Mouse (Mus musculus) gastrocnemius, adult 8-10 months (tissue): ENCODE measurements at regions not wholly inside any gene's neighbourhood (a gene's known extent, or its start where the extent isn't known, plus 50 kb on each side); places are given as distances from the start of the nearest gene placed in this dataset.

Experiments
- DNase-seq, 2 experiments: peaks; one replicate each; pipeline ENCODE4 v3.0.0; 2022; ENCODE audit warnings: low spot score in 2 of 2

DNA sequence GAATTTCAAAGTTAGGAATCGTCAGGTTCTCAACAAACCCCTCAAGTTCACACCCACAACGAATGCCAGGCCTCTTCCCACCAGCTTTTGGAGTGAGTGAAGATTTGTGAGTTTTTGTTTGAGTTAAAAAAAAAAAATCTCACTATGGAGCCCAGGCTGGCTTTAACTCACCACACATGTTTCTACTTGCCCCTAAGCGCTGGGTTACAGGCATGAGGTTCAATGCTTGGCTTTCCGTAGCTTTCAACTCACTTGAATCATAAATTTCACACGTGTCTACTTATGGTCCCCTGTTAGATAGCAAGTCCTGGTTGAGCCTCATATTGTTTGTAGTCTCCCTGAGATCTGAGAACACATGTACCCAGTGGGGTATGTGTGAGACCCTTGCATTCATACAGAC, 122.8 kb upstream of the Efna5 start:
- no peak for DNase-seq

DNA sequence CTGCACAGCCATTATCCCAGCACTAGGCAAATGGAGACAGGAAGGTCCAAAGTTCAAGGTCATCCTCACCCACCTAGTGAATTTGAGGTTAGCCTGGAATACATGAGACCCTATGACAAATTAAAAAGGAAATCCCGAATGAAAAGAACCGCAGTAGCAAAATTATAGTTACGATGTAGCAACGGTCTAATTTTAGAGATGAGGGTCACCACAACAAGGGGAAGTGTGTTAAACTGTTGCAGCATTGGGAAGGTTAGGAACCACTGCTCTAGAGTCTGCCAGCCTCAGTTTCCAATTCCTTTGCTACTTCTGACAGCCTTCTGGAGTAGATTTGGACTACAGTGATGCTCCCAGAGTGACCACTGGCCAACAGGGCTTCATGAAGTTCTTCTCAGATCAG, 121.6 kb upstream of the Efna5 start:
- DNase-seq = no peak

DNA sequence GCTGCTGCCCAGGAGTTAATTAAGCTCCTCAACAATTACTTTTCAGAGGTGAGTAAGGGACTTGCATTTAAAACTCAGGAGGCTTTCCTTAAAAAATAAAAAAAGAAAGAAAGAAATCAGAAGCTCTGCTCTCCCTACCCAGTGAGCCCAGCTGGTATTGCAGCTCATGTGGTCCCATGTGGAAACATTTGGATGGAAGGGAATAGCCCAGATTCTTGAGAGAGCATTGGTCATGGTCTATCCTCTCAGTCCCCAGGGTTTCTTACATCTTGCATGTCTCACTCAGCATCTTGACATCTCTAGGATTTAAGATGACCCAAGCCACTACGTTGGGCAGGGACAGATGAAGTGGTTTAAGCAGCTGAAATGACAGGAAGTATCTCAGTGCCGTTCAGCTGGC, 120.8 kb upstream of the Efna5 start:
- no peak for DNase-seq

DNA sequence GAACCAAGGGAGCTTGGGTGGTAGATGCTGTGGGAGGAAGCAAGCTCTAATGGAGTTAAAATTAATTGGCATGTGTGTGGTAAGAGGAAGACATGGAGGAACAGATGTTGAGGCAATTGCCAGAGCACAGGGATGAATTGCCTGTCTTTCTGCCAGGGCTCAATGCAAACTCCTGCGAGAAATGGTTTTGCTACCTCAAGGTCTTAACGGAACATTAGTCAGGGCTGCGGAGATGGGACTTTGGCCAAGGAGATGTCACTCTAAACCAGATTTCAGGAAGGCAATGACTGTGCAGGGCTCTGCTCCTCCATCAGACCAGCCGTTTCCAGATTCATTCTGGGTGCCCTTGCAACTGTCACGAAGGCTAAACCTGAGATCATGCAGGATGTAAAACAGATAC, 116.6 kb upstream of the Efna5 start:
- DNase-seq = no peak

DNA sequence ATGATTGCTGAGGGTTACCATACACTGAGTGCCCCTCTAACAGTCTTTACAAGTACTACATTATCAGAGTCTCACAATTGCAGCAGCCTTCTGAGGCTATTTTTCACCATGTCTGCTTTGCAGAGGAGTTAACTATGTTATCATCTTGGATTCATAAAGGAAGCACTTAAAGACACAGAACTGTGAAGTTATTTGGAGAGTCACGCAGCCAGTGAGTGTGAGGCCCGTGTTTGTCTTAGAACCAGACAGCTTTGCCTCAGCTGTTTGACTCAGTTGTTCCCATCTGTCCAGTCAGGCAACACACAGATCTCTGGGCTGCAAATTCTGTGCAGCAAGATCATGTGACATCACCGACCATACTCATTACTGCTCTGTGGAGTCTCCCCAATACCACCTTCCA, 114.2 kb upstream of the Efna5 start:
- DNase-seq = no peak

DNA sequence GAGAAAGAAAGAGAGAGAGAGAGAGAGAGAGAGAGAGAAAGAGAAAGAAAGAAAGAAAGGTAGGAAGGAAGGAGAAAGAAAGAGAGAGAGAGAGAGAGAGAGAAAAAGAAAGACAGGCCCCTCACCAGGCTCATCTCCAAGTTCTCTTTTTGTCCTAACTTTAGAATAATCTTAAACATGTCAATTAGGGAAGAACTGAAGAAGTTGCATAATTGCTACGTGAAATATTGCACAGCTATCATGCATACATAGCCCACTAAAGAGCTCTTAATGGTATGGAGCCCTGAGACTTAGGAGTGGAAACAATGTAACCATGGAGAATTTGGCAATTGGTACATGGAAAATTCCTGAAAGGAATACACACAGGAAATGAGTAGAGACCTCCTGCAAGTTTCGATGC, 111.9 kb upstream of the Efna5 start:
- no peak for DNase-seq

DNA sequence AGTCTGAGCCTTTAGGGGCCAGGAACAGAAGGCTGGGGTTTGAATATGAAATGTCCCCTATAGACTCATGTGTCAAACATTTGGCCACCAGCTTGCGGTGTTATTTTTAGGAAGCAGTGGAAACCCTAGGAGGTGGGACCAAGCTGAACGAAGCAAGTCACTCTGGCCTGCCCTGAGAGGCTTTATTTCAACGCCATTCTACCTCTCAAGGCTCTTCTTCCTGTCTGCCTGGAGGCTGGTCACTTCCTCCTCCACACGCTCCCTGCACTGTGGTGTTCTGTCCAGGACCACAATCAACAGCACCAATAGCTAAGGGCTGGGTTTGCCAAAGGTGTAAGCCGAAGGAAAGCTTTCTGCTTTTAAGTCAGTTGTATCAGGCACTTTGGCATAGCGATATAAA, 105.2 kb upstream of the Efna5 start:
- DNase-seq = peak in 1 of 2 experiments; percentile 12

DNA sequence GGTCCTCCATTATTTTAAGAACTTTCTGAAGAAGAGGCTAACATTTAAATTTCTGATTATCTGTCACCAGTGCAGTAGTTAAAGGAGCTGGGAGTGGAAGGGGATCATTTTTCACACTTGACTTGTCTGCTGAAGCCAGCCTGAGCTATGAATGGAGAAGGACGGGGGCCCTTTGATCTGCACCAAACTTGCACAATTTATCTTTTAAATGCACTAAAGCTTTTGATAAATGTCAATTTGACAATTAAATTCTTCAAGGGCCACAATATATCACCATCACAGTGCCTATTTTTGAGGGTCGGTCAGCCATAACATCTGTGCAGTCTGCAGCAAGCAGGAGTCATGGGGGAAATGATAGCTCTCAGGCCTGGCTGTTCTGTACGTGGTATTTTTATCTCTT, 99.2 kb upstream of the Efna5 start:
- no peak for DNase-seq

DNA sequence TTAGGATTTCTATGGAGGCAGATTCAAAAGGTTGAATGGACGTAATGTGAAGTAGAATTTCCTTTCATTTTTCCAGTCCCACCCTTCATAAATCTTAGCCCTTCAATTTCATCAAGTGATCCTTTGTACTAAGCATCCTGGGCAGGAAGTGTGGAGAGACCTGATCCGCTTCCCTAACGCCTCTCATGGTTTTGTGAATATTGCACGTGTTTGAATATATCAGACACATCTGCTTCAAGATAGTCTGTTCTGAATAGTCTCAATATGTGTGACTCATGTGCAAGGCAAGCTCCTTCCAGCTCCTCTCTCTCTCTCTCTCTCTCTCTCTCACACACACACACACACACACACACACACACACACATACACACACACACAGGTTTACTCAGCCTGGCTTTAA, 96.4 kb upstream of the Efna5 start:
- no peak for DNase-seq

DNA sequence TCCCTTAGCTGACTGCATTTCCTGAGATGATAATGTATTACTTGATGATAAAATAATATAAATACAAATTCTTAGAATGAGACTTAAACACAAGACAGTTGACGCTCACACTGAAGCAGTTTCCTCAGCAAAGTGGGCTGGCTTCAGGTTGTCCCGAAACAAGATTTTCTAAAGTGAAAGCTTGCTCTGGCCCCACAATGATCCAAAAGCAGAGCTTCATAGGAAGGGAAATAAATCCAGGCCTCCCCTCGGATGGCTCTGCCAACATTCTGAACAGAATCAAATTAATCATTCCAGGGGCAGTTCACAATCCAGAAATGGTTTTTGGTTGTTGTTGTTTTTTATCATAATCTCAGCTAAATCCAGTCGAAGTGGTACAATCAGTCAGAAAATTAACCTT, 96.0 kb upstream of the Efna5 start:
- DNase-seq = no peak

DNA sequence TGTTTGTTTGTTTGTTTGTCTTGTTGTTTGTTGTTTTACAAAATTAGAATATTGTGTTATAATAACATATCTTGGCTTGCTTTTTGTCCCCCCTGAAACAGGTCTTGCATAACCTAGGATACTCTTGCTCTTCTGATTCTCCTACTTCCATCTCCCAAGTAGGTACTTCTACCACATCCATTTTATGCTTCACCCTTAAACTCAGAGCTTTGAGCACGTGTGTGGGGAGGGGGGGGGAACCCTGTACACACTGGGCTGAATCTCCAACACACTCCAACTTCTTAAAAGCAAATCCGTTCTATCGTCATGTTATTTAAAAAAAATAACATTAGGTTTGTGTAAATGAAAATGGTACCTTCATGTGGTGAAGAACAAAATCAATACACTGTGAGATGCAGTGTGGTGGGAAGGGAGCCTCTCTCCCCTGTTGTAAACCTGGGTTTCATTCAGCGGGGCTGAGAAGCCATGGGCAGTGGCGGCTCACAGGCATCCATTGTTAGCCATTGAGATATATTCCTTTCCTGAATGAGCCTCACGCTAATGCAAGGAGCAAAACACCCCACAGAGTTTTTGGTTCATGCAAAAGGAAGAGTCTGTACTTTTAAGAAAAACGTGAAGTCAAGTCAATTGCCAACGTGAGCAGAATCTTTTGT, 93.6 kb upstream of the Efna5 start:
- no peak for DNase-seq

DNA sequence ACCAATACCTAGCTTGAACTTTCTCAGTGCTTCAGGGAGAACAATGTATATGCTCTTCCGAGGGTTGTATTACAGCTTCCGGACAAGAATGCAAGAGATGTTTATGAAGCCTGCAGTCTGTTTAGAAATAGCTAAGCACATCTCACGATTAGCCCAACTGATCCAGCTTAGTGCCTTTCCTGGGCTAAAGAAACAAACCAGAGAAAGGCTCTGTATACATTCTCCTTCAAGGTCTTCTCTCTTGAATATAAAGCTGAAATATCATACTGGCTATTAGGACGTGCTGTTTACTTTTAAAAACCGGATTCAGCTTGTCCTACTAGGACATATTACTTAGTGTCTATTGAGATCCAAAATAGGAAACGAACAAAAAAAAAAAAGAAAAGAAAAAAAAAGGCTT, 87.9 kb upstream of the Efna5 start:
- DNase-seq = no peak

DNA sequence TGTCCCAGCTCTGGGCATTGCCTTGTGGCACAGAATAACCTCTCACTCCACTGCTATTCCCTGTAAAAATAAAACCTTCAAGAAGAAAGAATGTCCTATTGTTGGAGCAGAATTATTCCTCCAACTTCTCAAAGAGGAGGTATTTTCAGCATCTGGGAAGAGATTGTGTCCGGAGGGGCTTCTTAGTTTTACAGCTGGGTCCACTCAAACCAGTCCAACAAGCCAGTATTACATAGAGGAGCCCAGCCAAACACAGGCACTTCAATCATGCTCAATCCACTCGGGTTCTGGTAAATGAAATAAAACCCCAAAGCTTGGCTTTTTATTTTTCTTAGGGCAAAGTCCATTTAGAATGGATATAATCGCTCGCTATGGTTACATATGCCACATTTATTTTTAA, 82.7 kb upstream of the Efna5 start:
- no peak for DNase-seq

DNA sequence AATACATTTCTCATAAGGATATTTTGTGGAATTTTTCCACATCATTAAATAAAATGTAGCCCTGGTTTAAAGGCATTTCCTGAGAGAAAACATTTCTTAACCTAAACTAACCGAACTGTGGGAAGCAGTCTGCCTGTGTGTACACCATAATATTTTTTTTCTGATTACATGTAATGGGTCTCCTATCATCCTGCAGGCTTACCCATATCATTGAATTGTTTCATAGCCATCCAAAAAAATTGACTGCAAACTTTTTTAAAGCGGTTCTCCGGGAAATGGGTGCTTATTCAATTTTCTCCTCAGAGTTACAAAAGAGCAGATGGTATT, 81.1 kb upstream of the Efna5 start:
- DNase-seq = no peak

DNA sequence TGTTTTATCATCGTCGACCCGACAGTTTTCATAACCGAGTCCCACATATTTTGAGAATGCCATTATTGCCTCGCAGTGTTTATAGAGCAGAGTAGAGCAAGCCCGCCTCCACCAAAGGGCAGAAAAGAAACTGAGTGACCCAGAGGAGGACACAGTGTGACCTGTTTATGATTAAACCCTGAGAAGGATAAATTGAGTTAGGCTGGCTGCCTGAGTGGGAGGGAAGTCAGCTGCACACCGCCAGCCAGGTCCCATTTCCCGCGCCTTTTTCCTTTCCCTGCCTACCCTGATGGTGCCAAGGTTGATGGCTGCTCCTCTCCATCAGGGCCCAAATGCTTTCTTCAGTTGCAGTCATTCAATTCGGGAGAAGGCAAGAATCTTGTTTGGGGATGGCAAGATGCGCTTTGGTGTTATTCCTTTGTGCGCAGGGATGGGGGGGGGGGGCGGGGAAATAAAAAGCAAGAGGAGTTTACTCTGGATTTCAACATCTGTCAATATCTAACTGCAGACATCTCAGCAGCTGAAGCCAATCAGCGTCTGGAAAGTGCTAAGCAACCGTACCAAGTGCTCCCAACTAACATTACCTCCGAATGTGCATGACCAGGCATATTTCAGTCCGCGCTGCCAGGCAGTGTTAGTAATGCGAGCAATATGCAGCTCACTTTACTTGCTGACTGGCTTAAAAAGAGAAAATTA, 80.6 kb upstream of the Efna5 start:
- no peak for DNase-seq

DNA sequence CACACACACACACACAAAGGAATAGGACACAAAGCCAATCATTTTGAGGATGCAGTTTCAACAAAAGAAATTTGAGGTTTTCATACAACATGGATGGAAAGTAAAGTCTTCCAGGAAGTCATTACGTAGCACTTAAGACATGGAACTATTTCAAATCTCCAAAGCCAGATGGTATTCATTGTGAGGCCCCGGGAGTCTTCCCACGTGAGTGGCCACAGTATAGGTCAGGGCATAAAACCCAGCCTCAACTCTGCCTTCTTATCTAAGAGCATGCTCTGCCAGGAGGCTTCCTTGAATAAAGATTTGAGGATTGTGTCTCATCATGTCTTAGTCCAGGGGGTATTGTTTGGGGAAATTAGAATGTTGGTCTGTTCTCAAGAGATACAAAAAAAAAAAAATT, 78.0 kb upstream of the Efna5 start:
- no peak for DNase-seq

DNA sequence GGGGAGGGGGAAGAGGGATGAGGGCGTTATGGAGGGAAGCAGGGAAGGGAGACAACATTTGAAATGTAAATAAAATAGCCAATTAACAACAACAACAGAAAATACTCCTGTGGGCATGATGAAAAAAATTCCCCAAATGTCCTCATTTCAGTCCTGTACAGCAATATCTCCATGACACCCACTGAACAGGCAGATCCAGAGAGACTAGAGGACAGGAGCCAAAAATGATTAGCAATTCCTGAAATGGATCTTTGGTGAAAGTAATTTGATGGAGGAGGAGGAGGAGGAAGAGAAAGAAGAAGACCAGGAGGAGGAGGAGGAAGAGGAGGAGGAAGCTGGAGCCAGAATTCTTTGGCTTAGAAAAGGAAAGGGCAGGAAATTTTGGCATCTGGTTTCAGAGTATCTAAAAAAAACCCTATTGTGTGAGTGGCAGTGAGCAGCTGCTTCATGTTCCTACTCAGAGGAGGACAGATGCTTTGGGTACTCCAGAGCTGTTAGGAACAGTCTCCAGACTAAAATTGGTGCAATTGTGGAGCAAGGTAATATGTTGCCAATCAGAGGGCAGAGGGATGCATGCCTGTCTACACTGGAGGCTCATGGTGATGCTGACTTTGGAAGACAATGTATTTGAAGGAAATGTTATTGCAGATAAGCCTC, 66.5 kb upstream of the Efna5 start:
- DNase-seq = no peak

DNA sequence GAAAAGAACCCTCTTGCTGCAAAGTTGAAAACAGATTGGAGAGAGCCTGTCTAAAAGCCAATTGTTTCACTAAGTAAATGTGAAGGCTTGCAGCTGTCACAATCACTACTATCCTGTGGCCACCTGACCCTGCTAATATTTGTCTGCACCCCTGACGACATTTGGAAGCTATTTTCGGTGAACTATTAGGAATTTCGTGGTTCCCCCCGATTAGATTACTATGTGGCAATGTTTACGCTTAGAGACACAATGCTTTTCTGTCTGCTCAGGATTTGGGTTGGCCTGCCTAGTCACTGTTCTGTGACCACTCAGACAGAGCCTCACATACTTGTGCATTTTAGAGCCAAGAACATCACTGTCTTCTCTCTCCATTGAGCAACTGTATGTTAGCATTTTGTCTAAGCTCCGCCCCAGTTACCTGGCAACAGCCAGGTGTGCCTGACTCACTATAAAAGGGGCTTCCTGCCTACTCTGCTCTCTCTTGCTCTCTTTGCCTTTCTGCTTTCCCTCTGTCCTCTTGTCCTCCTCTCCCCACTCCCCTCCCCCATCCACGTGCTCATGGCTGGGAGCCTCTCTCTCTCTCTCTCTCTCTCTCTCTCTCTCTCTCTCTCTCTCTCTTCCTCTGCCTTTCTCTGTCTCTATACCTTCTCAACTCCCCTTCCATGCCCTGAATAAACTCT, 59.6 kb upstream of the Efna5 start:
- DNase-seq = no peak

DNA sequence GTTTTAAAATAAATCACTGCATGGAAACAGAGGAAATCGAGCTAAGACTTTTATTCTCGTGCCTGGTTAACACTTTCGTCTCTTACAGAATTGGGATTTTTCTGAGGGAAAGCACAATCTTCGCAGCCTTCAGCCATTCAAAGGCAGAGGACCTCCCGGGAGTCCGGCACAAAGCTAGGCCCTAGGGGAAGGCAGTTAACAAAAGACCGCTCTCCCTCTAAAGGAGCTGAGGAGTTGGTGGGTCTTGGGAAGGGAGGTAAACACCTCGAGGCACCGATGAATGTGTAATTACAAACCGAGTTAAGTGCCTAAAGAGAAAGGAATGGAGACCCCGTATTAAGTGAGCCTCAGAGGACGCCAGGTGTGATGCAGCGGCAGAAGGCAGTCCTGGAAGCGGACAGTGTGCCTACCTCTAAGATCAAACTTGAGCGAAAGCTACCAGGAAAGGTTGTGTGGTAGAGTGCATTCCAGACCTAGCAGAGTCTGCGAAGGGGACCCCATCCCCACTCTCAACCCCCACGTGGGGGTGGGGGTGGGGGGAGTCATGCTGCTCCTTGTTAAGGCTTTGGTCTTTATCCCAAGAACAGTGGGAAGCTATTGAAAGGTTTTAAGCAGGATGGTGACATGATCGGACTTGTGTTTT, 58.9 kb upstream of the Efna5 start:
- DNase-seq = no peak

DNA sequence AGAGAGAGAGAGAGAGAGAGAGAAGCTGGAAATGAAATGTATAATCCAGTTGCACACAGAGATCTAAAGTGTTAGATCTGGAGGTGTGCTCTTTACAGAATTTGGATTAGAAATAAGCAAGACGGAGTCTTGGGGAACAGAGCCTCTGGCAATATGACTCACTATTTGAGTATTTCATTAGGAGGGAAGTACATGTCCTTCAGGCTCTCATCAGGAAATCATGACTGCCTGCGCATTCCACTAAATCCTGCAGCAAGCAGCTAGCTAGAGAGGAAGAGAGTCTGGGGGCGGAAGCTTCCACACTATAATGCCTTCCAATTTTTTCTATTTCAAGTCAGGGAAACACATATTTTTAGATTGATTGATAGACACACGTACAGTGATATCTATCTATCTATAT, 58.1 kb upstream of the Efna5 start:
- DNase-seq = no peak
